Mouse (Mus musculus): ENCODE measurements around the gene Senp5.

DNA sequence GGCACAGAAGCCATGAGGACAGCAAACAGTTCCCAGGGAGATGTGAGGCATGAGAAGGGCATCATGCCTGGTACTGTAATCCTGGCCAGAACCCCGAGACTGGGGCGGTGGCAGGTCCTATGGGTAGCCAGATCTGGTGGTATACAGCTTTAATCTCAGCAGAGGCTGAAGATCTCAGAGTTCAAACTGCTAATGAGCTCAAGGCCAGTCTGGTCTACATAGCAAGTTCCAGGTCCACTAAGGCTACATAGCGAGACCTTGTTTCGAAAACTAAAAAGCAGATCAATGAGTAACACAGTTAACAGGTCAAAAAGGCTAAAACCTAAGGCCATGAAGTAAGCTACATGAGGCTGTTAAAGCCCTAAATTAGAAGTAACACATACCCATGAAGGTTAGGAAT is 9.9 kb downstream of the Senp5 start:
- no peak for TF ChIP-seq CTCF (conservative IDR thresholded peaks at IDR 0.05; ENCODE audit: low read length)
- TF ChIP-seq NANOG (IDR thresholded peaks at IDR 0.05; ENCODE audit: borderline replicate concordance, low read length): no peak

All from E14TG2a.4 (cell line).